Mouse (Mus musculus) gastrocnemius, postnatal 10 days (tissue): ENCODE data around the gene Gjb2. TPM values are rescaled to one million over a fixed set of nuclear protein-coding genes. Genes with fewer than 3 reads are reported as not detected.

ENCODE experiments used
- DNase-seq: peaks from one replicate; pipeline ENCODE4 v3.0.0; 2021; ENCODE audit warnings: mixed read lengths
- long read RNA-seq, 2 experiments: library from polyadenylated mRNA; stranded (forward); transcript quantifications; one replicate each; pipeline ENCODE4 v2.0.0; 2021
- total RNA-seq, 2 experiments: library from RNA; stranded (reverse); gene quantifications; 2 replicates each; pipeline ENCODE4 v1.2.3; 2021

The Gjb2 gene
- total RNA-seq = under 1 TPM; 0.31 to 0.95 TPM
- long read RNA-seq, experiment 1 = 0 reads
- long read RNA-seq, experiment 2, partial matches to known transcripts = 0 of 1 reads
- long read RNA-seq, experiment 2, other reads (novel, unspliced or antisense) = 0 of 1 reads

DNA sequence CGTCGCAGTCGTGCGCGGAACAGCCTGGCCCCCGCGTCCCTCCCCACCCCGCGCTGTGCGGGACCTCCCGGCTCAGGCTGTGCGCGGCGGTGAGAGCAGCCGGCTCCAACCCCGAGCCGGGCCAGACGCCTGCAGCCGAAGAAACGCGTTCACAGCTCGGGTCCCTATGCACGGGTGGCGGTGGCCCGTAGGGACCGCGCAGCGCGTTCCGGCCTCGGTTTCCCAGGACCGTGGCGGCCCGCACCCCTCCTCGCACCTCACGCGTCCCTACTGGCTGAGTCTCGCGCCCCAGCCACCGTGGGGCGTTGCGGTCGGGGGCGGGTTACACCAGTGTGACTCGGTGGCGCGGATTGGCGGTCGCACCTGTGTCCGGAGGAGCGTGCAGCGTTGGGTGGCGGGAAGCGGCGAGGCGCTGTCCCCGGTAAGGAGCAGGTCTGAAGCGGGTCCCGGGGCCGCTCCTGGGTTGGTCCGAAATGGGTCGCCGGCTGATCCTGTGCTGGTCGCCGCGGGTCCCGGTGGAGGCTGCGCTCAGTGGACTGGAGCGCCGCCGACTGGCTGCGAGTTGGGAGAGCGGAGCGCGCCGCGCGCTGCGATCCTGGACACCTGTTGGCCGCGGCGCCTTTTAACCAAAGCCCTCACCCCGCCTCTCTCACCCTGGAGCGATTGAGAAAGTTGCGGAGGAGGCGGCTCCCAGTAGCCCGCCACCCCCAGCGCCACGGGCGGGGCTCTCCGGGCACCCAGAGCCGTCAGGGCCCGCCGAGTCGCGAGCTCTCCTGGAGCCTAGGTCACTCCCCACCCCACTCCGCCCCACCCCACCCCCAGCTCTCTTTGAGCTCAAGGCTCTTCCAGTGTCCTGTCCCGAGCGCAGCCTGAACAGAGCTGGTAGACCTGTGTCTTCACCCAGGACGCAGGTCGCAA is at the start of gene Gjb2:
Gene Gjb2 (minus strand): TSS at position 597 of the 918 bp plus-strand sequence.
- peak; percentile 21 for DNase-seq

DNA sequence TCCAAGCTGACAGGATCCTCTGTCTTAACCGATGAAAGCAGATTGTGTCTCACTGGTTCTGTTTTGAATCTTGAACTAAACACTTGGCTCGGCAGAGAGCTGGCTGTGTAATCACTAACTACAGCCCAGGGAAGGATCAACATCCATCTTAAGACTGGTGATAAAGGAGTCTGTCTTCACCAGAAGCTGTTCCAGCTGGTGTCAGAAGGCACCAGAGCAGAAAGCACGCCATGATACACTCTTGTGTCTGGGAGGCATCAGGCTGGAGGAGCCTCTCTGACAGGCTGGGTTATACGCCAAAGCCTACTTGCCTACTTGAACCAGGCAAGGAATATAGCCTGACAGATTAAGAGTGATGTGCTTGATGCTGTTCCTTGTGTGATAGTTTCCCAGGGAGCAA is 41.2 kb upstream of the Gjb2 start:
- DNase-seq = no peak

DNA sequence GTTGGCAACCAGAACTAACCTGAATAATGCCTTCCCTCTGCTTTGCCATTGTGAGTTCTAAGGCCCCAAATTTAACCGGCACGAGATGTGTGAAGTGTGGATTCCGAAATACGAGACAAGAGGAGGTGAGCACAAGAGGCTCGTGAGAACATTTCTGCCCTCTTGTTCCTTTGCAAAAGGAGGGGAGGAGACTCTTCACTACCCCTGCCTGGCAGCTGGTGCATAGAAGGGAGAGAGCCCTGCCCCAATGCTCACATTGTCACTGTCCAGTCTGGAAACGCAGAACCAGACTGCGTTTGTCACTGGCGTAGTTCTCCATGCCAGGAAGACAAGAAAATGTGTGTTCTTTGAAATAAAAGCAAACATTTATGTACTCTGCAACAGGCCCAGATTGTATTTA is 30.8 kb upstream of the Gjb2 start:
- no peak for DNase-seq

DNA sequence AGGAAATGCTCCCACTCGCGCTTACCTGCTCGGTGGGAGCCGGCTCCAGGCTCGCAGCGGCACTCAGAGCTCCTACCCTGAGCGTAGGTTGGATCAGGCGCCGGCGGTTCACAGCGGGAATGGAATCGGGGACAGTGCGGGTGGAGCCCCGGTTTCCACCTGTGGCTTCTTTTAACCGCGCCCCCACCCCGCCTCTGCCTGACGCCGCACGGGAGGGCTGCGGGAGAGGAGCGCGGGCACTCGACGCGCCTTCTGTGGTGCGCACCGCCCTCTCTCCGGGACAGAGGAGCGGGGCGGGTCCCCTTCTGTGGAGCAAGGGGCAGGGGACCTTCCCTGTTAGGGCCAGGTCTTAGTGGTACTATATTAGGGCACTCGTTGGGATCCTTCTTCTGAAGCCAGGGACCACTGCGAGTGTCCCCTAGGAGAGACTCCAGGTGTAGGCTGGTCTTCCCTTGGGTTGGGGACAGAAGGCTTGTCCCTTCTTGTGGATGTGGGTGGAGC is 28.7 kb upstream of the Gjb2 start, which contains the start of gene Gjb6:
Gene Gjb6 (minus strand): TSS at position 451 of the 501 bp plus-strand sequence.
- DNase-seq = no peak

DNA sequence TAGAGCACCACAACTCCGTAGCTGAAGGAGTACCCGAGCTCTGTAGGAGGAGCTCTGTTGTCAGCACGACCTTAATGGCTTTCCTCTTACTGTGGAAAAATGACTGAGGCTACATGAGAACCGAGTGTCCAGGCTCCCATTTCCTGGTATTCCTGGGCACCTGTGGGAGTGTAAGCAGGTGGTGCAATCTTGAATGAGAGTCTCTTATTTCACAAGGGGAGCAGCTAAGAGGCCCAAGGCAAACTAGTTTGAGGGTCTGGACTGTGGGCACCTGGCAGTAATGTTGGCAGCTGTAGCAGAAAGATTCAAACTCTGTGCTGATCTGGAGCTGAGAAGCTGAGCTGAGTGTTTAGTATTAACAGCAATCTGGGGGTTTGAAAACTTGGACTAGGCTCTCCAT is 22.9 kb upstream of the Gjb2 start:
- DNase-seq = no peak

DNA sequence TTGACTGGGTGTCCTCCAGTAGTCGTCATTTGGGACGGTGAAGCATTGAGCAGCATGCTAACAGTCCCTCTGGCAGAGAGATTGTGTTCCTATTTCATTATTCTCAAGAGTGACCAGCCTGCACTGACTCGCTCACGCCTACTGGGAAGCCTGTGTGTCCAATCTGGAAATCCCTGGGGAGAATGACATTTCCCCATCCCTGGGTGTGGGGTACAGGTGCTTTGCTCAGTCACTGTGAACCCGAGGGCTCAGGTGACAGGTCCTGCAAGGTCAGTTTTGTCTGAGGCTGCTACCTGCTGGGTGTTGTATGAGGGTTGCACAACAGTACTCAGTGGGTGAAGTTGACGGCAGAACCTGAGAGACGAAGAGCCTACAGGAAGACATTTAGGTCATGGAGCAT is 17.8 kb upstream of the Gjb2 start:
- DNase-seq = no peak

DNA sequence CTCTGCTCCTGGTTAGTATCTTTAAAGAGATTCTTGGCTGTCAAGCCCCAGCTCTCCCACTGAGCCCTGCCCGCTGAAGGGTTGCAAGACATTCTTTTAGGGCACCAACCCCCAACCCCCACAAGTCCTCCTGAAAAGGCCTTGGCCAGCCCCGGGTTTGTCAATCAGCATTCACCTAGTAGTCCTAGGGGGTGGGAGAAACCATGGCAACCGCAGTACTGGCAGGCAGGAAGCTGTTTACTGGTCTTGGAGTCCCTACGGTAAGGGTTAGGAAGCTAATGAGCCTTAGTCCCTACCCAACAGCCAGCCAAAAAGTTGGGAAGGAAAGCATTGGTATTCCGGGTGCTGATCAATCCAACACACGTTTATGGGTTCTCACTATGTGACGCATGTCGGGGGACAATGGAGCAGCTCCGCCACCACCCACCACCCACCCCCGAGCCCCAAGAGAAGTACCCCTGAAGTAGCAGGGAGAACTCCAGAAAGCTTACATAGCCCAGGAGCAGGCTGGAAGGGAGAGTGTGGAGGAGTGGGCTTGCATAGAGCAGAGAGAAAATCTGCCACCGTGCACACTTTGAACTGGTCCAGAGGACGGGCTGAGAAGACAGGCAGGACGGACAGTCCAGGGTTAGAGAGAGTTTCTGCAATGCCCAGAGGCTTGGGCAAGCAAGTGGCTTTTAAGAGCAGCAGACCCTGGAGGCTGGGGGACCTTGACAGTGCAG is 11.5 kb upstream of the Gjb2 start, which contains the start of gene Gm4491:
Gene Gm4491 (minus strand): TSS at position 61 of the 722 bp plus-strand sequence.
- DNase-seq = no peak

DNA sequence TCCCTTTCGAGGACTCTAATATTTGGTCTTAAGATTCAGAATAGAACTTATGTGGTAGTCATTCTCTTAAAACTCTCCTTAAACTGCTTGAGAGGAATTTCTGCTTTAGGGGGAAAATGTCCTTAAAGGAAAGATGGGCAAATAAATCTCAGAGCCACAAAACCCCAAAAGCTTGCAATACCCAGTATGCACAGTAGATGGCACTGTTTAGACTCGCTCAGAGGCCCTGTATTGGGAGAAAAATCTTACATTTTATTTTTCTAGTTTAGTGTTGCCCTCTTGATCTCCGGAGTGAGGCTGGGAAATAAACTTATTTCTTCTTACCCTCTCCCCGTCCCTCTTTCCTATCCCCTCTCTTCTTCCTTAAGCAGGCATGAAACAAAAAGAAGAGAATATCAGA is 4.7 kb upstream of the Gjb2 start:
- DNase-seq = peak; percentile 37

DNA sequence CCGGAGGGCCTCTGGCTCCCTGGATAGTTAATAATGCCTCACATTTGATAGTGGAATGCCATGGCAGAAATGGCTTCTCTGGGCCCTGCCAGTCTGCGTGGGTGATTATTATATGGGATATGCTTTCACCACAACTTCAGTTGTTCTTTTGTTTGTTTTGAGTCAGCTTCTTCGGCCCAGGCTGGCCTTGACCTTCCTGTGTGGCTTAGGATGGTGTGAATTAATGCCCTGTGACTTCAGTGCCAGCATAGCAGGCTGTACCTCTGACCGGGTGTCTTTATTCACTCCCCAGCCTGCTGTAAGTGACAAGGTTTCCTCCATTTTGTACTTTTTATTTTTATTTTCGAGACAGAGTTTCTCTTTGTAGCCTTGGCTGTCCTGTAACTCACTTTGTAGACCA is 3.4 kb upstream of the Gjb2 start:
- DNase-seq = no peak

DNA sequence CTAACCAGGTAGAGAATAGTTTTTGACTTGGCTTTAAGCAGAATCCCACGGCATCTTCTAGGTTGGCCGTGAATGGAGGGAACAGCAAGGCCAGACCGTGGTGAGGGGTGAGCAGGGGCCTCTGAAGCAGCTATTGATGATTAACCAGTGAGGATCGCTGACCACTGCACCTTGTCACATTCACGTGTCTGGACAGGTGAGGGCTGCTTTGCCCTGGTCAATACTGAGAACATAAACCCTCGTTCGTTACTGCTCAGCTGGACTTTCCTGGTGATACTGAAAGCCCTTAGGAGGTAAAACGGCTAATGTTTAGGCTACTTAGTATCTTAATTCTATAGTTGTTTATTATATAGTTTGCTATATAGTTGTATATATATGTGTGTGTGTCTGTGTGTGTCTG is 2.6 kb upstream of the Gjb2 start:
- no peak for DNase-seq

DNA sequence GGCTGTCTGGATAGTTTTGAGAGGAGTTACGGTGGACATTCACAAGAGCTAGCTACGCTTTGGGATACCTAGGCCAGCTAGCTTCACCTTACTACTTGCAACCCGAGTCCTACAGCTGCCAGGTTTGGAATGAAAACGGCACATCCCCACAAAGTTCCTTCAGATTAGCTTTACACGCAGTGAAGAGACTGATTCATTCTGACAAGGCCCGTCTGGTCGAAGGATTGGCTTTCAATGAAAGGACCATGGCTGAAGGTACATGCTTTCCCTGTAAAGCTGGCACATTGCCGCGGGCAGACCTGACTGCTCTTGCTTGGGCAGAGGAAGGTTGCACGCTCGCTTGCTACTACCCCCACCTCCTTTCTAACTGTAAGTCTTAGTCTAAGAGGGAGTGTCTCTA is 1.2 kb upstream of the Gjb2 start:
- DNase-seq = no peak

DNA sequence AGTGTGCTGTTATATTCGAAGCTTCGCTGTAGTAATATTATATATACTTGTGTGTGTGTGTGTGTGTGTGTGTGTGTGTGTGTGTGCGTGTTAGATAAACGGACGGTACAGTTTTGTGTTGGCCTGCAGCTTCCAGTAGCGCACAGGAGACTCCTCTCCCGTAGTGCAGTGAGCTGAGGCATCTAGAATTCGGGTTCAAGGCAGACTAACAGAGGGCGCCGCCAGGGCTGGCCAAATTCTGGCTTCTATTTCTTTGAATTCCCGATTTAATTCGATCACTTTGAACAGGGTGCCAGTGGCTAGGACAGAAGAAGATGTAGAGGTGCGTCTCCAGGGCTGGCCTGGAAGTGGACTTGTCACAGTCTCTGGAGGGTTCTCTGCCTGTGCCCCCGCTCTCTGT is 609 bp upstream of the Gjb2 start:
- DNase-seq = no peak

DNA sequence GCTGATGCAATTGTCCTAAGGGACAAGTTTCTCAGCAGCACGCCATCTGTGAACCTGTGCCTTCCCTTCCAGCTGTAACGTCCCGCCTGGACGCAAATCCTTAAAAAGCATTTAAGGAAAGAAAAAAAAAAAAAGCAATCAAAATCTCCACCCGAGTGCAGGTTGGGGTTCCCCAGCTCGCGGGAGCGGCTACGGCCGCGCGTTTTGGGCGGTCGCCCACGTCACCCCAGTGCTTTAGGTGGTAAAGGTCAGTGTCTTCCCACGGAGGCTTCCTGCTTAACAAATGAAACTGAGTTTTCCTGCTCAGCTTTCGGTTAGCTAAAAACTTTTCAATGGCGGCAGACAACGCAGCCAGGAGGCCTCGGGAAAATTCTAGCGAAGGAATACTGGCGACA is 794 bp downstream of the Gjb2 start:
- DNase-seq = no peak

DNA sequence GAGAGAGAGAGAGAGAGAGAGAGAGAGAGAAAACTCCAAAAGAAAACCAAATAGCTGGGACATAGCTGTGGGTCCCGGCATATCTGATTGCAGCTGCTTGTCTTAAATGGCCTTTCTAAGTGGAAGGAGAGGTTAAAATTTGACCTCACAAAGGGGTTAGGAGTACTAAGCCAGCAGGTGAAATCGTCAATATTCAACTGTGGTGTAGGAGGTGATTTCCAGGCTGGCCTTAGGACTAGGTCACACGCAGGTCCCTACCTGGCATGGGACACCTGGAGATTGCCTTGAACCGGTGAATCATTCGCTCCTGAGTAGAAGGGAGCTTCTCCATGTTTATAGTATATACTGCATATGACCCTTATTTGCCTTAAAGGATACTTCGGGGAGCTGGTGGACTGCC is 1.4 kb downstream of the Gjb2 start:
- DNase-seq = no peak

DNA sequence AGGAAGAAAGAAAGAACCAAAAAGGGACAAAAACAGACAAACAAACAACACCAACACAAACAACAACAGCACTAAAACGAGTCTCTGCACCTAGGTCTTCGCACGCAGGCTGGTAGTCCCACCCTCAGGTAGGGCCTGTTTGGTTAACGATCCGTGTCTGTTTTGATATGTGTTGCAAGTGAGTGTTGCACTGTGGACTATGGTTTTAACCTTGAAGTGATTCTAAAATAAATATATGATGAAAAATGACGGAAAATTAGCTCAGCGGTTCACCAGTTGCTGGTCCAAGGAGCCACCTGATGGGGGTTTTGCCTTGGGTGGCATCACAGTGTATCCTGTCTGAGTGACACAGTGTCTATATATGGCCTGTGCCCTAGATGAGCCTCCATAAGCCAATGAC is 2.9 kb downstream of the Gjb2 start:
- DNase-seq = no peak

DNA sequence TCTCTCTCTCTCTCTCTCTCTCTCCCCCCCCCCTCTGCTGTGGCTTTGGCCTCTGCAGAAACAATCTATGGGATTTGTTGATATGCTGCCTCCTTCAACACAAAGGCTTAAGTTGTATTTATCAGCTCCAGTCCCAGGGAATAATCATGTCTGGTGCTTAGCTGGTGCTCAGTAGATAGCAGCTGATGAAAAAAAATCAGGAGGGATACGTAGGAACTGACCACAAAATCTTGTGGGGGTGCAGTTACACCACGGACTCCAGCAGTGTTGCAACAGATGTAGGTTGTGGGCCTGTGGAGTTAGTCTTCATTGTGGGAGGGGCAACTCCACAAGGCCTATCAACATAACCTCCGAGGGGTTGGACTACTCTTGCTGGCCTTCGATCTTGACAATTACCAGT is 8.6 kb downstream of the Gjb2 start:
- DNase-seq = no peak

DNA sequence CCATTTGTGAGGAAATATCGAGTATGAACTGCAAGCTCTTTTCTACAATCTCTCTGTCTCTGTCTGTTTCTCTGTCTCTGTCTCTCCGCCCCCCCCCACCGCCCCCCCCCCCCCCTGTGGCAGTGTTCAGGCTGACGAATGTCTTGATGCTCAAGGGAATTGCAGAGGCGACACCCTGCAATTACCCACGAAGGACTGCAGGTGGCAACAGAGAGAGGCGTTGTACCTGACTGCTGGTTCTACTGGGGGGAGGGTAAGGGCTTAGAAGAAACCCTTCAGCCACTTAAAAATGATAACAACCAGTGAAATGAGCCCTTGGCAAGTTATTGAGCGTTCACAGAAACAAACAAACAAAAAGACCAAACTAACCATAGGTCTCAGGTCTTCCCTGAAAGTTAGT is 11.5 kb downstream of the Gjb2 start:
- DNase-seq = no peak

DNA sequence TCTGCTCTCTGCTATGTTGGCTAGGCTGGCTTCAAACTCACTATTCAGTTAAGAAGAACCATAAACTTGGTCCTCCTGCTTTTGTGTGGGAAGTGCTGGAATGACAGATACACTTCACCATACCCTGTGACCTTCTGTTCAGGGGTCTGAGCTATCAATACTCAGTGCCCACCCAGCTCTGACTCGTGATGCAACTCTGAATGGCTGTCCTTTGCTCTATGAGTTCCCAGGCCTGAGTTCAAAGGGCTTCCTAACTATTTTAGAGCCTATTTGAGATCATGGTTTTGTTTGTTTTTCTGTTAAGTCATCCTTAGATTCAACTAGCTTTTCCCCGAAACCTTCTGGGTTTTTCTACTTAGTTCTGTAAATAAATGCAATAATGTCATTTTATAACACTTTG is 14.5 kb downstream of the Gjb2 start:
- DNase-seq = no peak

DNA sequence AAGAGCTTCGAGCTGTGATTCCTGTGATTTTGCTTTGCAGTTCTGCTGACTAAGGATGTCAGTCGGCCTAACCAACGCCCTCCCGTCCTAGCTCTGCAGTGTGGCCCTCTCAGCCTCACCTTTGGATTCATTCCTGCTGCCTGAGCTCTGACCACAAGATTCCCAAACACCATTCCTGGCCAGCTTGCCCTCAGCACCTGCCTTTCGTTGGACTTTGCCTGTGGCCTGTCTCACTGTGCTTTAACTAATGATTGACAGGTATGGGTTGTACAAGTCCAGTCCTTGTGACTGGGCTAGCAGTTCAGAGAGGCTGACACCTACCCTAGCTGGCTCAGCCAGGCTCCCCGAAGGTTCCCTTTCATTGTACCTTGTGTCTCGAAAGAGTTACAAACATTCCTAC is 15.4 kb downstream of the Gjb2 start:
- DNase-seq = no peak

DNA sequence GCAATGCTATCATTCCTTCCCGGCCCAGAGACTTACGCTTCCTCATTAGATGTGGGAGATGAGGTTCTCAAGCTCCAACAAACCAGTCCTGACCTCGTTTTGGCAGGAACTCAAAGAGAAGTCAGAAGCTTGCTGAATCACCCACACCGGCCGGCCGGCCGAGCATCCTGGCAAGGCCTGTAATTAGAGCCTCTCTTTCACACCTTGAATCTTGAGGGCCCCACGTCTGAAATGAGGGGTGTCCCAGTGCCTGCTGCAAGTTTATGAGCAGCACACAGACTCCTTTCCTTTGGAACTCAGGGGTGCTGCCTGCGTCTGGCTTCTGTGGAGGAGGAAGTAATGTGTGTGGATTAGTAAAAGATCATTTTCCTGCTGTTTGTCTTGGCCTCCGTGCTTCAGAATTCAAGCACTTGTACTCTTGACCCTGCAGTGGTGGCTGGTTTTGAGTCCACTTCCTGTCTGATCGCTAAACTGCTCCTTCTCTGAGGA is 20.3 kb downstream of the Gjb2 start:
- DNase-seq = no peak

DNA sequence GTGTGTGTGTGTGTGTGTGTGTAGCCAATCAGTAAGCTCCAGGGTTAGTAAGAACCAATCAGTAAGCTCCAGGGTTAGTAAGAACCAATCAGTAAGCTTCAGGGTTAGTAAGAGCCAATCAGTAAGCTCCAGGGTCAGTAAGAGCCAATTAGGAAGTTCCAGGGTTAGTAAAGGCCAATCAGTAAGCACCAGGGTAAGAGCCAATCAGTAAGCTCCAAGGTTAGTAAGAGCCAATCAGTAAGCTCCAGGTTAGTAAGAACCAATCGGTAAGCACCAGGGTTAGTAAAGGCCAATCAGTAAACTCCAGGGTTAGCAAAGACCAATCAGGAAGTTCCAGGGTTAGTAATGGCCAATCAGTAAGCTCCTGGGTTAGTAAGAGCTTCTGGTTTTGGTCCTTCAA is 21.6 kb downstream of the Gjb2 start:
- DNase-seq = no peak

DNA sequence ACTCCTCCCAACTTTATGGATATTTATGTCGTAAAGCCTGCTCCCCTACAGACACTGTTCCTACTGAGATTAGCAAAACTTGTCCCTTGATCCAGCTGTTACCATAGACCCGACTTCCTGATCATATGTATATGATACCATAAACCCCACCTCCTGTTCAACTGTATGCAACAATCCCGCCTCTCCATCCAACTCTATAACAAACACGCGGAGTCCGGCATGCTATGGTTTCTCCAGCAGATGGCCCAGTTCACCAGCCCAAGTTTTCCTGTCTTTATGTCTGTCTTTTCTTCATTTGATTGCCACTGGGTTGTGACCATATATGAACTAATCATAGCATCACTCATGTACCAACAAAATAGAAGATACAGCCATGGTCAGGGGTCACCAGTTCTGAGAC is 29.0 kb downstream of the Gjb2 start:
- DNase-seq = no peak

DNA sequence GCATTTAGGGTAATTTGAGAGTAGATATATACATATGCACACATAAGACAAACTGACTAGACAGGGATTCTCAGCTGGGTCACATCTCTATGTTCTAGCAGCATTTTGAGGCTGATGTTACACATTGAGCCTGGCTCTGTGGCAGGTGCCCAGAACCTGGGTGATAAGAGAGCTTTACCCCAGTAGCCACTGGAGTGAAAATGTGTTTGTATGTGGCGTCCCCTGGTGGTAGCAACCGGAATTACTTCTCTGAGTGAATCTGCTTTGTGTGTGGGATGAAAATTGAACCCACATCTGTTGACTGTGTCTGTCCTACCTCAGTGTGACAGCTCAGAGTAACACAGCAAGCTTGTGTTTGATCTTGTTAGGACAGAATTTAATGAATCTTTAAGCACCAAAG is 34.6 kb downstream of the Gjb2 start:
- DNase-seq = peak; percentile 20
